Mouse (Mus musculus) MEL (cell line): ENCODE results near the gene Usp33.

Source experiments
- CHD2 ChIP-seq: IDR thresholded peaks from 2 replicates; pipeline ENCODE4 v1.6.1; 2011; ENCODE audit warnings: low read length, improper control_type of control experiment
- CTCF ChIP-seq, 3 experiments: IDR thresholded peaks in 2 of 3; conservative IDR thresholded peaks in 1 of 3; 2 replicates each; pipeline ENCODE4 v1.5.1; 2011 to 2012; ENCODE audit warnings: low read length in 3 of 3, low read depth in 2 of 3, mild to moderate bottlenecking in 2 of 3, improper control_type of control experiment in 1 of 3, inconsistent platforms in 1 of 3, mixed read lengths in 1 of 3, moderate library complexity in 1 of 3; ENCODE audit not compliant: control insufficient read depth in 1 of 3, insufficient read depth in 1 of 3, poor library complexity in 1 of 3, severe bottlenecking in 1 of 3
- E2F4 ChIP-seq: IDR thresholded peaks from 2 replicates; pipeline ENCODE4 v1.6.1; 2011; ENCODE audit warnings: low read depth, low read length, improper control_type of control experiment, borderline replicate concordance
- EP300 ChIP-seq, 2 experiments: IDR thresholded peaks; 2 replicates each; pipeline ENCODE4 v1.6.1; 2011; ENCODE audit warnings: improper control_type of control experiment in 2 of 2, low read length in 2 of 2, low read depth in 1 of 2, mild to moderate bottlenecking in 1 of 2
- GABPA ChIP-seq: IDR thresholded peaks from 2 replicates; pipeline ENCODE4 v1.6.1; 2012; ENCODE audit warnings: low read depth, mild to moderate bottlenecking, inconsistent platforms, low read length, improper control_type of control experiment, moderate library complexity
- GATA1 ChIP-seq: IDR thresholded peaks from 2 replicates; pipeline ENCODE4 v1.6.1; 2011; ENCODE audit warnings: low read depth, low read length, improper control_type of control experiment
- HCFC1 ChIP-seq: IDR thresholded peaks from 2 replicates; pipeline ENCODE4 v1.6.1; 2012; ENCODE audit warnings: low read depth, mild to moderate bottlenecking, inconsistent platforms, low read length, improper control_type of control experiment, moderate library complexity
- JUND ChIP-seq: IDR thresholded peaks from 2 replicates; pipeline ENCODE4 v1.6.1; 2011; ENCODE audit warnings: low read depth, mild to moderate bottlenecking, improper control_type of control experiment, low read length
- POLR2A ChIP-seq, 2 experiments: IDR thresholded peaks; 2 replicates each; pipeline ENCODE4 v1.6.1; 2011 to 2012; ENCODE audit warnings: low read length in 2 of 2, mild to moderate bottlenecking in 2 of 2, control low read depth in 1 of 2, improper control_type of control experiment in 1 of 2, low read depth in 1 of 2, moderate library complexity in 1 of 2; ENCODE audit not compliant: control insufficient read depth in 1 of 2, insufficient read depth in 1 of 2, poor library complexity in 1 of 2
- RAD21 ChIP-seq: IDR thresholded peaks from 2 replicates; pipeline ENCODE4 v1.6.1; 2011; ENCODE audit warnings: mild to moderate bottlenecking, low read depth, low read length, improper control_type of control experiment
- USF1 ChIP-seq: IDR thresholded peaks from 2 replicates; pipeline ENCODE4 v1.6.1; 2014; ENCODE audit warnings: low read depth, mild to moderate bottlenecking, inconsistent platforms, low read length, improper control_type of control experiment, moderate library complexity
- ZC3H11A ChIP-seq: IDR thresholded peaks from 2 replicates; pipeline ENCODE4 v1.6.1; 2012; ENCODE audit warnings: low read depth, mild to moderate bottlenecking, inconsistent platforms, low read length, improper control_type of control experiment
- ZKSCAN1 ChIP-seq: IDR thresholded peaks from 2 replicates; pipeline ENCODE4 v1.6.1; 2012; ENCODE audit warnings: low read depth, mild to moderate bottlenecking, inconsistent platforms, low read length, improper control_type of control experiment, moderate library complexity

- no peak for TF ChIP-seq GATA1
- TF ChIP-seq EP300 (IDR thresholded peaks at IDR 0.05; ENCODE audit: low read depth in 1 of 2, low read length in 2 of 2): no peak
- no peak for TF ChIP-seq CTCF (IDR thresholded peaks at IDR 0.05 in 2 of 3, conservative IDR thresholded peaks at IDR 0.05 in 1 of 3; ENCODE audit: control insufficient read depth in 1 of 3, insufficient read depth in 1 of 3, low read depth in 2 of 3, low read length in 3 of 3, poor library complexity in 1 of 3, severe bottlenecking in 1 of 3)
- 0 out of 2 replicates have a peak, but pooled peaks have one; percentile 5 for TF ChIP-seq USF1
- no peak for TF ChIP-seq ZC3H11A
- no peak for TF ChIP-seq HCFC1
- TF ChIP-seq RAD21: no peak
- no peak for TF ChIP-seq JUND
- TF ChIP-seq CHD2: no peak
- no peak for TF ChIP-seq E2F4
- no peak for TF ChIP-seq POLR2A (IDR thresholded peaks at IDR 0.05; ENCODE audit: control insufficient read depth in 1 of 2, insufficient read depth in 1 of 2, low read depth in 1 of 2, low read length in 2 of 2, poor library complexity in 1 of 2)
- TF ChIP-seq GABPA: no peak
- TF ChIP-seq ZKSCAN1: no peak
These were observed 55.8 kb downstream of the Usp33 start for GRCm38 (mm10) chr3:152401964-152402670.
